Mouse (Mus musculus) cerebellum, adult 2 months (tissue): ENCODE results near the gene Cnot6l. TPM values are rescaled to one million over a fixed set of nuclear protein-coding genes. Genes with fewer than 3 reads are reported as not detected.

Source experiments
- DNase-seq, 2 experiments: peaks; one replicate each; pipeline ENCODE4 v3.0.0; 2021
- H3K27ac ChIP-seq: fragments of 200-500 bp; 2 replicates; pipeline ENCODE4 v1.5.1; 2012; ENCODE audit warnings: low read length, control low read depth, inconsistent platforms; ENCODE audit not compliant: insufficient read depth
- H3K27me3 ChIP-seq: fragments of 200-500 bp; 2 replicates; pipeline ENCODE4 v1.6.1; 2012; ENCODE audit warnings: inconsistent platforms, mild to moderate bottlenecking, low read length, moderate library complexity; ENCODE audit not compliant: control insufficient read depth, insufficient read depth
- H3K4me1 ChIP-seq: fragments of 200-500 bp; 2 replicates; pipeline ENCODE4 v1.6.1; 2011; ENCODE audit warnings: low read length; ENCODE audit not compliant: control insufficient read depth, insufficient read depth
- H3K4me3 ChIP-seq: fragments of 200-500 bp; replicated peaks from 2 replicates; pipeline ENCODE3; 2011; ENCODE audit warnings: mild to moderate bottlenecking, low read depth, low read length, control low read depth; ENCODE audit not compliant: insufficient read depth
- CTCF ChIP-seq: fragments of 200-500 bp; IDR thresholded peaks from 2 replicates; pipeline ENCODE4 v1.5.1; 2011; ENCODE audit warnings: low read depth, mild to moderate bottlenecking, control low read depth, low read length, moderate library complexity, borderline replicate concordance; ENCODE audit not compliant: insufficient read depth
- POLR2A ChIP-seq: fragments of 200-500 bp; IDR thresholded peaks from 2 replicates; pipeline ENCODE4 v1.6.1; 2011; ENCODE audit warnings: low read length, control low read depth, borderline replicate concordance; ENCODE audit not compliant: insufficient read depth
- WGBS: fragments of 180-500 bp; shearing (Covaris S2); methylation state at CpG from one replicate; pipeline ENCODE4 v1.1.7; 2018; 5-methylcytosine and 5-hydroxymethylcytosine counted together
- polyA plus RNA-seq: library from polyadenylated mRNA; depleted of rRNA; stranded (reverse); fragments of >200 nt; gene quantifications from 2 replicates; pipeline ENCODE4 v1.2.3, GENCODE M21; 2012

The Cnot6l gene
- polyA plus RNA-seq, 1 experiment = 15.2 TPM

- Histone ChIP-seq H3K27me3 (no peaks in the 10 kb centered on the region), H3K27ac (no peak overlapping the region), H3K4me3 (no peak overlapping the region), H3K4me1 (no peaks in the 10 kb centered on the region)
- TF ChIP-seq CTCF = no peak
- no peak for TF ChIP-seq POLR2A
- 72% methylated on average over 1 of the region's 1 CpGs for WGBS
- DNase-seq = no peak
These were observed 84.9 kb downstream of the Cnot6l start for GRCm38 (mm10) chr5:96079026-96079425.

GRCm38 (mm10) chr5:96065591-96065990 is 98.4 kb downstream of the Cnot6l start:
- no peaks in the 10 kb centered on the region for H3K4me1 ChIP-seq
- no peak for DNase-seq
- H3K27me3 ChIP-seq = no peaks in the 10 kb centered on the region
- H3K27ac ChIP-seq = no peak overlapping the region
- TF ChIP-seq POLR2A = no peak
- no peak for TF ChIP-seq CTCF
- no peak overlapping the region for H3K4me3 ChIP-seq

GRCm38 (mm10) chr5:96042492-96042891 is 121.5 kb downstream of the Cnot6l start:
- no peak for TF ChIP-seq CTCF
- no peak for TF ChIP-seq POLR2A
- no peak for DNase-seq
- Histone ChIP-seq H3K4me1 (no peaks in the 10 kb centered on the region), H3K27ac (no peak overlapping the region), H3K4me3 (no peak overlapping the region), H3K27me3 (no peaks in the 10 kb centered on the region)
- WGBS = 91% methylated on average over 3 of the region's 3 CpGs

- Histone ChIP-seq H3K27me3 (no peaks in the 10 kb centered on the region), H3K4me1 (no peaks in the 10 kb centered on the region), H3K27ac (no peak overlapping the region), H3K4me3 (no peak overlapping the region)
- no peak for DNase-seq
- TF ChIP-seq CTCF (no peak), POLR2A (no peak)
- WGBS = 86% methylated on average over 7 of the region's 7 CpGs
These were observed 122.4 kb downstream of the Cnot6l start for GRCm38 (mm10) chr5:96041507-96042104.

- TF ChIP-seq POLR2A (no peak), CTCF (no peak)
- no peaks in the 10 kb centered on the region for H3K4me1 ChIP-seq
- 57% methylated on average over 5 of the region's 5 CpGs for WGBS
- H3K27me3 ChIP-seq = no peaks in the 10 kb centered on the region
- DNase-seq = no peak
- H3K4me3 ChIP-seq = no peak overlapping the region
- no peak overlapping the region for H3K27ac ChIP-seq
These were observed 124.7 kb downstream of the Cnot6l start for GRCm38 (mm10) chr5:96039188-96039840.

- DNase-seq = no peak
- 14% methylated on average over 8 of the region's 8 CpGs for WGBS
- no peaks in the 10 kb centered on the region for H3K4me1 ChIP-seq
- no peak overlapping the region for H3K27ac ChIP-seq
- H3K4me3 ChIP-seq = no peak overlapping the region
- TF ChIP-seq POLR2A = no peak
- no peak for TF ChIP-seq CTCF
- no peaks in the 10 kb centered on the region for H3K27me3 ChIP-seq
These were observed 126.3 kb downstream of the Cnot6l start for GRCm38 (mm10) chr5:96037684-96038121.

DNA sequence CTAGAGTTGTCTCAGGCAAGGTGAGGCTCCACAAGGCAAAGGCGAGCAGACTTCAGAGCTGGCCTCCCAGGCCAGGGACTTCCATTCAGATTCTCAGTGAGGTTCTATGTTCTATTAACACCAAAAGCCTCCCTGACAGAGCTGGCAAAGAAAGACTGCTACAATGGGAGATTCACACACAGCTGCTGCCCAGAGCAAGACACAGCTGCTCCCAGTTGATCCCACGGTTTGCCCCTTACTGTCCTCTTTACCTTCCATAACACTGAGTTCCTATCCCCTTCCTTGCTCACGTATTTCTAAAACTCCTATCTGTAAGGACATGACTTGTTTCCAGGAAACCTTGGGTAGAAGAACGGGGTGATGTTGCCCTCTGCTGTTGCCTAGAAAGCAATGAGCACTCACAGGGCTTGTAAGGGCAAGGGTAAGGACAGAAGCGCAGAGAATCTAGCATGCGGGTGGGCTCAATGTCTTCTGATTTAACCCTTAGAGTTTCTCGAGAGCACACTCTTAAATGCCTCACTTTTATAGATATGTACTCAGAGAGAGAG is 127.8 kb downstream of the Cnot6l start:
- no peak overlapping the region for H3K27ac ChIP-seq
- 57% methylated on average over 7 of the region's 7 CpGs for WGBS
- H3K4me1 ChIP-seq = no peaks in the 10 kb centered on the region
- H3K27me3 ChIP-seq = no peaks in the 10 kb centered on the region
- TF ChIP-seq POLR2A = no peak
- TF ChIP-seq CTCF = no peak
- DNase-seq = no peak
- no peak overlapping the region for H3K4me3 ChIP-seq

GRCm38 (mm10) chr5:96034101-96034500 is 129.9 kb downstream of the Cnot6l start:
- WGBS = 17% methylated on average over 1 of the region's 1 CpGs
- no peak for TF ChIP-seq POLR2A
- TF ChIP-seq CTCF = no peak
- H3K27me3 ChIP-seq = no peaks in the 10 kb centered on the region
- H3K4me1 ChIP-seq = no peaks in the 10 kb centered on the region
- H3K27ac ChIP-seq = no peak overlapping the region
- DNase-seq = no peak
- no peak overlapping the region for H3K4me3 ChIP-seq
